Mouse (Mus musculus) testis, adult 2 months (tissue): Measurements from ENCODE around the gene Bdkrb2. TPM values are rescaled to one million over a fixed set of nuclear protein-coding genes. Genes with fewer than 3 reads are reported as not detected.

ENCODE experiments used
- H3K27ac ChIP-seq: fragments of 200-500 bp; 2 replicates; pipeline ENCODE4 v1.5.1; 2012; ENCODE audit warnings: low read depth, low read length; ENCODE audit not compliant: control insufficient read depth, insufficient read depth
- H3K27me3 ChIP-seq: fragments of 200-500 bp; 2 replicates; pipeline ENCODE4 v1.6.1; 2012; ENCODE audit warnings: mild to moderate bottlenecking, low read length, moderate library complexity; ENCODE audit not compliant: control insufficient read depth, insufficient read depth
- H3K36me3 ChIP-seq: fragments of 200-500 bp; 2 replicates; pipeline ENCODE4 v1.6.1; 2012; ENCODE audit warnings: mild to moderate bottlenecking, low read length; ENCODE audit not compliant: control insufficient read depth, insufficient read depth
- H3K4me1 ChIP-seq: fragments of 200-500 bp; 2 replicates; pipeline ENCODE4 v1.6.1; 2012; ENCODE audit warnings: low read length; ENCODE audit not compliant: control insufficient read depth, insufficient read depth
- H3K4me3 ChIP-seq: fragments of 200-500 bp; 2 replicates; pipeline ENCODE4 v1.5.1; 2012; ENCODE audit warnings: low read depth, mild to moderate bottlenecking, low read length, moderate library complexity, mixed read lengths; ENCODE audit not compliant: control insufficient read depth
- CTCF ChIP-seq: fragments of 200-500 bp; IDR thresholded peaks from 2 replicates; pipeline ENCODE4 v1.5.1; 2012; ENCODE audit warnings: low read depth, mild to moderate bottlenecking, inconsistent platforms, low read length, moderate library complexity; ENCODE audit not compliant: control insufficient read depth, insufficient read depth, insufficient replicate concordance
- POLR2A ChIP-seq: fragments of 200-500 bp; IDR thresholded peaks from 2 replicates; pipeline ENCODE4 v1.6.1; 2012; ENCODE audit warnings: low read depth, mild to moderate bottlenecking, inconsistent platforms, low read length, moderate library complexity; ENCODE audit not compliant: control insufficient read depth
- polyA plus RNA-seq: library from polyadenylated mRNA; depleted of rRNA; stranded (reverse); fragments of >200 nt; gene quantifications from 2 replicates; pipeline ENCODE4 v1.2.3, GENCODE M21; 2012

Bdkrb2 gene
- polyA plus RNA-seq, 1 experiment = 0.62 TPM

- H3K4me1 ChIP-seq = peaks cover 14% of the 10 kb centered on the region
- H3K27ac ChIP-seq = no peak overlapping the region
- no peaks in the 10 kb centered on the region for H3K36me3 ChIP-seq
- H3K27me3 ChIP-seq = no peaks in the 10 kb centered on the region
- no peak overlapping the region for H3K4me3 ChIP-seq
- TF ChIP-seq POLR2A (no peak), CTCF (no peak)
These were observed 5.6 kb upstream of the Bdkrb2 start for GRCm38 (mm10) chr12:105557250-105557925.

GRCm38 (mm10) chr12:105561007-105561534 is 2.0 kb upstream of the Bdkrb2 start:
- Histone ChIP-seq H3K4me3 (no peak overlapping the region), H3K4me1 (peaks cover 5% of the 10 kb centered on the region), H3K27ac (no peak overlapping the region), H3K36me3 (no peaks in the 10 kb centered on the region), H3K27me3 (no peaks in the 10 kb centered on the region)
- TF ChIP-seq POLR2A (no peak), CTCF (no peak)

- TF ChIP-seq POLR2A (no peak), CTCF (no peak)
- no peak overlapping the region for H3K4me3 ChIP-seq
- H3K27me3 ChIP-seq = no peaks in the 10 kb centered on the region
- peaks cover 5% of the 10 kb centered on the region for H3K4me1 ChIP-seq
- no peak overlapping the region for H3K27ac ChIP-seq
- H3K36me3 ChIP-seq = no peaks in the 10 kb centered on the region
These were observed 788 bp upstream of the Bdkrb2 start for GRCm38 (mm10) chr12:105562056-105562820.

GRCm38 (mm10) chr12:105563726-105564275 is 775 bp downstream of the Bdkrb2 start:
- H3K36me3 ChIP-seq = no peaks in the 10 kb centered on the region
- no peak overlapping the region for H3K4me3 ChIP-seq
- peaks cover 5% of the 10 kb centered on the region for H3K4me1 ChIP-seq
- no peaks in the 10 kb centered on the region for H3K27me3 ChIP-seq
- H3K27ac ChIP-seq = no peak overlapping the region
- TF ChIP-seq CTCF = no peak
- TF ChIP-seq POLR2A = no peak

- peaks cover 5% of the 10 kb centered on the region for H3K4me1 ChIP-seq
- H3K4me3 ChIP-seq = no peak overlapping the region
- no peaks in the 10 kb centered on the region for H3K27me3 ChIP-seq
- H3K36me3 ChIP-seq = no peaks in the 10 kb centered on the region
- H3K27ac ChIP-seq = no peak overlapping the region
- TF ChIP-seq POLR2A (no peak), CTCF (no peak)
These were observed 2.2 kb downstream of the Bdkrb2 start for GRCm38 (mm10) chr12:105565221-105565620.

- Histone ChIP-seq H3K4me1 (no peaks in the 10 kb centered on the region), H3K36me3 (no peaks in the 10 kb centered on the region), H3K27me3 (no peaks in the 10 kb centered on the region), H3K4me3 (no peak overlapping the region), H3K27ac (no peak overlapping the region)
- TF ChIP-seq CTCF (no peak), POLR2A (no peak)
These were observed 8.8 kb downstream of the Bdkrb2 start for GRCm38 (mm10) chr12:105571867-105572266.

GRCm38 (mm10) chr12:105572622-105573021 is 9.6 kb downstream of the Bdkrb2 start:
- Histone ChIP-seq H3K4me1 (no peaks in the 10 kb centered on the region), H3K27me3 (no peaks in the 10 kb centered on the region), H3K27ac (no peak overlapping the region), H3K36me3 (no peaks in the 10 kb centered on the region), H3K4me3 (no peak overlapping the region)
- no peak for TF ChIP-seq CTCF
- no peak for TF ChIP-seq POLR2A
